Mouse (Mus musculus) fibroblast of lung, adult 2 months (primary cell): ENCODE data around the gene Sc5d.

ENCODE experiments used
- DNase-seq: peaks from one replicate; pipeline ENCODE4 v3.0.0-alpha.2; 2011; ENCODE audit warnings: low read depth

Gene Sc5d

DNA sequence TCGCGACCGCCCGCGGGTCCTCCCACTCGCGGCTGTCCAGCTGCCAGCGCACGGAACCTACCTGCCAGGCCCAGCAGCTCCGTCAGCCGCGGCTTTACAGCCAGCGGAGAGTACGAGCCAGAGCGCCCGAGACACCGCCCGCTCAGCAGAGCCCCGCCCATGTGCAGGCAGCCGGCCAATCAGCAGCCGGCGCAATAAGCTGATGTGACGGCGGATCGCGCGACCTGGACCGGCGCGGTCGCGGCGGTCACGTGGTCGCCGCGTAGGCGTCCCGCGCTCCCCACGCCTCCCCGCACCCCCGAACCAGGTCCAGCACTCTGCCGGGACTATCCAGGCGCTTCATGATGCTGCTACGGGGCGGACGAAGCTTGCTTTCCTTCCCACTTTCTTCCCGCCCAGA, at the start of gene Sc5d:
Gene Sc5d (minus strand): TSS at position 112 of the 400 bp plus-strand sequence.
- DNase-seq, result peak; percentile 79

- no peak for DNase-seq
These were observed 47.3 kb upstream of the Sc5d start for GRCm38 (mm10) chr9:42311311-42311710.

GRCm38 (mm10) chr9:42303894-42304293, 39.8 kb upstream of the Sc5d start:
- DNase-seq, result no peak

DNA sequence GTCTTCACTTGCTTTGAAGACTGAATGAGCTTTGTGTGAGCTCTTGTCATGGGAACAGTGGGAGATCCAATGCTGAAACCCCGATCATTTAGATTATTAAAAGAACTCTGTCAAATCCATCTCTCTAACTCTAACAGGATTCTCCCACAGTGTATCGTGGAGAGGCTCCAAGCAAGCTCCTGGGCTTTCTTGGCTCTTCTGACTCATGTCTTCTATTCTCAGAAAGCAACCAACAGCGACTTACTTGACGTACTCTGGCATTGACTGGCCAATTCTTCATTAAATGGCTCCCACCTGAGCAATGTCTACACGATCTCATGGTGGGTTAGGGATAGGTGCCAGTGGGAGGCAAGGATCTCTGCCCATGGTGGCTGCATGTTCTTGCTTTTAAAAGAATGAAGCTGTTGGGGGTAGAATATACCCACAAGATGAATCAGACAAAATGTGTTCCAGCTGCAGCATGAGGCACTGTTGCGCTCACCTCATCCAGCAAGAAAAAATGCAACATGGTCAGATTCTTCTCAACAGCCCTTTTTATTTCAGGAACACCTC, 37.1 kb upstream of the Sc5d start:
- DNase-seq, result peak; percentile 86

DNA sequence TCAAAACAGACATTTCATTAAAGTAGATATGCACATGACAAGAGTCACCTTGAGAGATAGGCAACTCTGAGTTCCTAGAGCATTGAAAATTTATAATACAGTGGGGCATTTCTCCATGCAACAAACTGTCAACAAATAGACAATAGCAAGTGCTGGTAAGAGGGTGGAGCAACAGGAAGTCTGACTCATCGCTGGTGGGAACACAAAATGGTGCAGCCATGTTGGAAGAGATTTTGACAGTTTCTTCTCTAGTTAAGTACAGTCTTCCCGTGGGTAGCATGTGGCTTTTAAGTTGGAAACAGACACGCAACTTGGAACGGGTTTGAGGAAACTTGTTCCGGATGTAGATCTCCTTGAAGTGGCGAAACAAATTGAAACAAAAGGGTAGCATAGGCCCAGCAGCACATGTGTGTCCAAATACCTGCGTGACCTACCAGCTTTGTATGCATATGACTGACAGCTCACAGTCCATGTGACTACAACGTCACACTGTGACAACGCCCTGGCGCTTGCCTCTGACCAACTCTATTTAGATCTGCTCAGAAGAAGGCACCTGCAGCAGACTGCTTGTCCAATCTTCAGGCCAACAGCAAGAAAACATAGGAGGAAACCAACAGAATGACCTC, 32.4 kb upstream of the Sc5d start:
- DNase-seq, result no peak

GRCm38 (mm10) chr9:42294131-42294530, 30.1 kb upstream of the Sc5d start:
- no peak for DNase-seq

GRCm38 (mm10) chr9:42293596-42293995, 29.5 kb upstream of the Sc5d start:
- no peak for DNase-seq

DNA sequence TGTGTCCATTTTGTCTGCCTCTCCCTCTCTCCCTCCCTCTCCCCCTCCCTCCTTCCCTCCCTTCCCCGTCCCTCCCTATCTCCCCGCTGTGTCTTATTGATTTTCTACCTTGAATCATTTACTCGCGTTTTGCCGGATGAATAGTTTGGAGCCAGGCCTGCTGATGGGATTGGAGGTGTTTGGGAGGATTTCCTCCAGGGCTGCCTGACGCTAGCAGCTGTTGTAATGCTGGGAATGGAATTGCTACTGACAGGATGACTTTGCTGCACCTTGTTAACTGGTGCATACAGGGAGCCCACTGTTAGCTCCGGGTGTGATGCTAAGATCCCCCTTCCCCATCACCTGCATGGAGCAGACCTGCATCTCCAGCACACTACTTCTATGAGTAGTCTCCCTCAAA, 29.0 kb upstream of the Sc5d start:
- DNase-seq, result no peak

DNA sequence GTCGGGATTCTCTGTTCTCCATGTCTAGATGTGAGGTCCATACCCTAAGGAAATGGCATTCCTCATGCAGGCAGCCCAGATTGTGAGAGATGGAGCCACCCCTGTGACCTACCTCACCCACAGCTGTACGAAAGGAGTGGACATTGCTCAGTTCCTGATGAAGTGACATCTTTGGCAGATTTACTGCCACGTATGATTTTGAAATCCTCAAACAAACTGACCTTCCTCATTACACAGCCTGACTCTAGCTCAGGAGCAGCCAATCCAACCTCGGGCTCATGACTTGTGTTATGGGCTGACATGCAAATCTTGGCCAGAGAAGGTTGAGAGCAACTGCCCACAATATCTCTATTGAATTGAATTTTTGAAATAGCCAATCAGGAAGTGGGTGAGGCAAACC, 15.6 kb upstream of the Sc5d start:
- no peak for DNase-seq

- DNase-seq, result no peak
These were observed 14.0 kb upstream of the Sc5d start for GRCm38 (mm10) chr9:42278046-42278445.

DNA sequence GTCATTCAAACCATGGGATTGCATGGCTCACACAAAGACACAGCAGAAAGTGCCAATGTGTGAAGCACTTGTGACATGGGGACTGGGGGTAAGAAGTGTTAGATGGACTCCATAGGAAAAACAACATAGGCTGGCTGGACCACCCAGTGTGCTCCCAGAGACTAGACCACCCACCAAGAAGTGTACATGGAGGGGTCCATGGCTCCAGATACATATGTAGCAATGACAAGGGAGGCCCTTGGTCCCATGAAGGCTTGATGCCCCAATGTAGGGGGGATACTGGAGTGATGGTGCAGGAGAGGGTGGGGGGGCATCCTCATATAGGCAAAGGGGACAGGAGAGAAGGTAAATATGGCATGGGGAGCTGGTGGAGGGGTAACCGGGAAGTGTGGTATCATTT, 13.6 kb upstream of the Sc5d start:
- DNase-seq, result no peak

GRCm38 (mm10) chr9:42277162-42277561, 13.1 kb upstream of the Sc5d start:
- DNase-seq, result no peak

DNA sequence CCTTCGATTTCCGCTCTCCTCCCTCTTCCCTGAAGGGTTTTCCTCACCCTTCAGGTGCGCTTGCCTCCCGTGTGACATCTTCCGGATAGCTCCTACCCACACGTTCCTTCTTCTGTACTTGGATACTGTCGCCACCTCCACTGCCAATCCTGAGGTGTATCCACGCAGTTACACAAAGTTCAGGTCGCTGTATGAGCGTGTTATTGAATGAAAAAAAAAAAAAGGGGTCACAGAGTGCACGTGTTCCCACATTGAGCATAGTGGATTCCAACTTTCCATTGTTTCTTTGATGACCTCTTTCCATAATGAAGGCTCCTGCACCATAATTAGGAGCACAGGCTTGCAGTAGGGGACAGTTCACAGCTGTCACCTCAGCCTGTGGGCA, 11.7 kb upstream of the Sc5d start:
- no peak for DNase-seq

GRCm38 (mm10) chr9:42275027-42275760, 11.1 kb upstream of the Sc5d start:
- DNase-seq, result no peak

DNA sequence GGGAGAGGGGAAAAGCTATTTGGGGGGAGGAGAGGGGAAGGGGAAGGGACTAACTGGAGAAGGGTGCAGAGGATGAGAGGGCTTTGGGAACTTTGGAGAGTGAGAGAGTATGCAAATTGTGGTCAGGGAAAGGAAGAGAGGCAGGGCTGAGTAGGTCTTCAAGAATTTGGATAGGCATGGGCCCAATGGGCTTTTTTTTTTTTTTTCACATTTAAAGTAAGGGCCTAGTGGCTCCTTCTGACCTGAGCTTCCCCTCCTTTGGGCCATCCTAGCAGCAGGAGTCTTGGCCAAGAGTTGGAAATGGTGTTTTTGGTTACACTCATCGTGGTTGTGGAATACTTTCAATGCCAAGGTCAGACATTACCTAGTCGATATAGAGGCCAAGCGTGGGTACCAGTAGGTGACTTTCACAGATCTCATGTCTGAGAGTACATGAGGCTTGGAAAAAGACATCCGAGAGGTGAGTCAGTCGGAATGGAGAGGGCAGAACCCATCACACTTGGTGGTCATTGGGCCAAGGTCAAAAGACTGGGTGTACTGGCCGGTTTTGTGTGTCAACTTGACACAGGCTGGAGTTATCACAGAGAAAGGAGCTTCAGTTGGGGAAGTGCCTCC, 9.7 kb upstream of the Sc5d start:
- DNase-seq, result no peak

DNA sequence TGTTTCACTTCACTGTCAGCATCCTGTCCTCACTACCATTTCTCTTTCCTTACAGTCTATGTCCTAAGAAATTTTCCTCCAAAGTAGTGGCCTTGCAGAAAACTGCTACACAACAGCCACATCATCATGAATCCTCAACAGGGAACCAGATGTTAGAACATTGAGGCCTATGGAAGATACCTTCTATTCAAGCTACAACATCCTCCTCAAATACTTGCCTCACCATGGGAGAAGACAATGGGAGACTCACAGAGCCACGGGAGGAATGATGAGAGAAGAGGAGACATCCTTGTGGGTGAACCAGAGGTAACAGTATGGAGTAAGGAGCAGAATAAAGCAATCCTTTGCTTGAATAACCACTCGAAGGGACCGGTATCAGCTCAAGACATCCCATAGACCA, 9.1 kb upstream of the Sc5d start:
- DNase-seq, result no peak

DNA sequence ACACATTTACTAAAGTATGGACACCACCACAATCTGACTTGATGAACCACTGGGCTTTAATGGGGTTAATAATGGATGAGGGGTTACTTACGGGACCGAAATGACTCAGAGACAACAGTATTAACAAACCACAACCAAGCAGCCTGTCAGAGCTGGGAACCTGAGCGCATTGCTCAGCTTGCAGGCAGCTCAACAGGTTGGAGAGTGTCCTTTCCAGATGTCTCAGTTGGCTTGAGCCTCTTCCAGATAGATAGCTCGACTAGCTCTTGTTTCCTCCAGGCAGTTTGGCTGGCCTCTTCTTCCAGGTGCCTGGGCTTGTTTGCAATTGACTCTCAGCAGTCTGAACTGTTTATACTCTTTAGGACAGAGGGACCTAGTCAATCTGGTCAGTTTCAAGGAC, 8.6 kb upstream of the Sc5d start:
- DNase-seq, result no peak

GRCm38 (mm10) chr9:42271456-42271855, 7.4 kb upstream of the Sc5d start:
- DNase-seq, result no peak

- no peak for DNase-seq
These were observed 6.6 kb upstream of the Sc5d start for GRCm38 (mm10) chr9:42270617-42271016.

- DNase-seq, result no peak
These were observed 6.0 kb upstream of the Sc5d start for GRCm38 (mm10) chr9:42270081-42270480.

- DNase-seq, result no peak
These were observed 4.3 kb upstream of the Sc5d start for GRCm38 (mm10) chr9:42268371-42268770.

DNA sequence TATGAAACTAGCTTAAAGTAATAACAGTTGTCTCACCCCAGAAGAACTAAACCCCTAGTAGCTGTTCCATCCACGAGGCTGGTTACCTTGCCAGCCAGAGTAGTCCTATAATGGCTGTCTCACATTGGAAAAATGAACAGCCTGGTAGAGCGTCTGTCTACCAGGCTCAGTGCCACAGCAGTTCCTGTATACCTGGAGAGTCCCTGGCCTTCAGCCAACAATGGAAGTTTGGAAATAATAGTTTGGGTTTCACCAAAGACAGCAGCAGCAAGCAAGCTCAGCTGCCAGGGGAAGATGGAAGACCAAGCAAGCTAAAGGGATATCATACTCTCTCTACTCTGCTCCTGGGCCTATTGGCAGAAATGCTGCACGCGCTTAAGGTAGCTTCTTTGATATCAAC, 1.3 kb upstream of the Sc5d start:
- no peak for DNase-seq

GRCm38 (mm10) chr9:42263709-42264111, 346 bp downstream of the Sc5d start:
- no peak for DNase-seq
